Mouse (Mus musculus) CH12.LX (cell line): ENCODE results near the gene Arvcf. TPM values are rescaled to one million over a fixed set of nuclear protein-coding genes. Genes with fewer than 3 reads are reported as not detected.

ENCODE experiments used
- DNase-seq: peaks from one replicate; pipeline ENCODE4 v3.0.0-alpha.2; 2013; ENCODE audit errors: extremely low read depth
- H3K27ac ChIP-seq: 2 replicates; pipeline ENCODE4 v1.5.1; 2012; ENCODE audit warnings: low read depth, mild to moderate bottlenecking, control low read depth, moderate library complexity; ENCODE audit not compliant: insufficient read depth
- H3K27me3 ChIP-seq: replicated peaks from 2 replicates; pipeline ENCODE3; 2012; ENCODE audit warnings: inconsistent platforms
- H3K36me3 ChIP-seq, 2 experiments: replicated peaks in 1 of 2; 2 replicates each; pipeline versions ENCODE3 to v1.6.1; 2012; ENCODE audit warnings: inconsistent platforms in 1 of 2, low read length in 1 of 2, mild to moderate bottlenecking in 1 of 2, mixed read lengths in 1 of 2, moderate library complexity in 1 of 2; ENCODE audit not compliant: control insufficient read depth in 1 of 2, insufficient read depth in 1 of 2
- H3K4me1 ChIP-seq, 2 experiments: 2 replicates each; pipeline ENCODE4 v1.6.1; 2012; ENCODE audit warnings: inconsistent platforms in 1 of 2, moderate library complexity in 1 of 2; ENCODE audit not compliant: insufficient read depth in 2 of 2, control insufficient read depth in 1 of 2
- H3K4me2 ChIP-seq: 2 replicates; pipeline ENCODE4 v1.6.1; 2012; ENCODE audit warnings: low read depth, mild to moderate bottlenecking, control low read depth; ENCODE audit not compliant: poor library complexity, insufficient read depth, severe bottlenecking
- H3K4me3 ChIP-seq, 3 experiments: fragments of 150-350 bp in 1 of 3; sonication (generic) in 1 of 3; replicated peaks in 1 of 3; 2 replicates each; pipeline versions ENCODE3 to v1.5.1; 2011 to 2012; ENCODE audit warnings: low read depth in 2 of 3, low read length in 2 of 3, mild to moderate bottlenecking in 2 of 3, moderate library complexity in 2 of 3, control low read depth in 1 of 3, improper control_type of control experiment in 1 of 3, inconsistent platforms in 1 of 3, mixed read lengths in 1 of 3; ENCODE audit not compliant: poor library complexity in 1 of 3
- H3K79me2 ChIP-seq: replicated peaks from 2 replicates; pipeline ENCODE4 v1.6.1; 2012; ENCODE audit warnings: mild to moderate bottlenecking, moderate library complexity; ENCODE audit not compliant: control insufficient read depth, poor library complexity, insufficient read depth, severe bottlenecking; ENCODE audit errors: extremely low read depth
- H3K9ac ChIP-seq: 2 replicates; pipeline ENCODE4 v1.6.1; 2012; ENCODE audit warnings: low read depth, mild to moderate bottlenecking, control low read depth, moderate library complexity; ENCODE audit not compliant: insufficient read depth
- H3K9me3 ChIP-seq: replicated peaks from 2 replicates; pipeline ENCODE3; 2012; ENCODE audit warnings: low read length, inconsistent platforms, mixed read lengths
- BHLHE40 ChIP-seq: IDR thresholded peaks from 2 replicates; pipeline ENCODE4 v1.6.1; 2011; ENCODE audit warnings: mild to moderate bottlenecking, low read depth, low read length, improper control_type of control experiment
- CHD2 ChIP-seq: IDR thresholded peaks from 2 replicates; pipeline ENCODE4 v1.6.1; 2011; ENCODE audit warnings: low read length, improper control_type of control experiment
- ETS1 ChIP-seq: conservative IDR thresholded peaks from 2 replicates; pipeline ENCODE4 v1.6.1; 2012; ENCODE audit warnings: low read depth, mild to moderate bottlenecking, inconsistent platforms, low read length, improper control_type of control experiment, moderate library complexity
- GABPA ChIP-seq: IDR thresholded peaks from 2 replicates; pipeline ENCODE4 v1.6.1; 2012; ENCODE audit warnings: low read depth, low read length, improper control_type of control experiment, inconsistent platforms; ENCODE audit not compliant: insufficient replicate concordance
- HCFC1 ChIP-seq: IDR thresholded peaks from 2 replicates; pipeline ENCODE4 v1.6.1; 2012; ENCODE audit warnings: low read depth, mild to moderate bottlenecking, inconsistent platforms, low read length, improper control_type of control experiment
- IRF4 ChIP-seq: IDR thresholded peaks from 2 replicates; pipeline ENCODE4 v1.6.1; 2014; ENCODE audit warnings: low read depth, mild to moderate bottlenecking, inconsistent platforms, low read length, improper control_type of control experiment
- JUND ChIP-seq: conservative IDR thresholded peaks from 2 replicates; pipeline ENCODE4 v1.6.1; 2011; ENCODE audit warnings: low read depth, low read length, improper control_type of control experiment
- KAT2A ChIP-seq: IDR thresholded peaks from 2 replicates; pipeline ENCODE4 v1.6.1; 2012; ENCODE audit warnings: low read length, improper control_type of control experiment, inconsistent platforms; ENCODE audit not compliant: insufficient replicate concordance
- MAX ChIP-seq: IDR thresholded peaks from 2 replicates; pipeline ENCODE4 v1.6.1; 2011; ENCODE audit warnings: low read length, improper control_type of control experiment
- MAZ ChIP-seq: IDR thresholded peaks from 2 replicates; pipeline ENCODE4 v1.6.1; 2012; ENCODE audit warnings: low read depth, mild to moderate bottlenecking, inconsistent platforms, low read length, improper control_type of control experiment, moderate library complexity
- MEF2A ChIP-seq: IDR thresholded peaks from 2 replicates; pipeline ENCODE4 v1.6.1; 2014; ENCODE audit warnings: low read depth, mild to moderate bottlenecking, inconsistent platforms, low read length, improper control_type of control experiment, borderline replicate concordance
- MXI1 ChIP-seq: IDR thresholded peaks from 2 replicates; pipeline ENCODE4 v1.6.1; 2011; ENCODE audit warnings: mild to moderate bottlenecking, low read depth, low read length, improper control_type of control experiment
- MYC ChIP-seq: IDR thresholded peaks from 2 replicates; pipeline ENCODE4 v1.6.1; 2011; ENCODE audit warnings: low read depth, mild to moderate bottlenecking, improper control_type of control experiment, low read length
- NELFE ChIP-seq: IDR thresholded peaks from 2 replicates; pipeline ENCODE4 v1.6.1; 2011; ENCODE audit warnings: low read depth, low read length, improper control_type of control experiment
- PAX5 ChIP-seq: IDR thresholded peaks from 2 replicates; pipeline ENCODE4 v1.6.1; 2012; ENCODE audit warnings: low read length, inconsistent platforms, mixed read lengths
- POLR2A ChIP-seq: IDR thresholded peaks from 2 replicates; pipeline ENCODE4 v1.6.1; 2011; ENCODE audit warnings: low read depth, mild to moderate bottlenecking, improper control_type of control experiment, low read length
- POLR2AphosphoS2 ChIP-seq: IDR thresholded peaks from 2 replicates; pipeline ENCODE4 v1.6.1; 2011; ENCODE audit warnings: low read depth, low read length, improper control_type of control experiment
- RAD21 ChIP-seq: IDR thresholded peaks from 2 replicates; pipeline ENCODE4 v1.6.1; 2011; ENCODE audit warnings: low read depth, mild to moderate bottlenecking, low read length, improper control_type of control experiment, moderate library complexity
- RCOR1 ChIP-seq: conservative IDR thresholded peaks from 2 replicates; pipeline ENCODE4 v1.6.1; 2012; ENCODE audit warnings: low read depth, mild to moderate bottlenecking, inconsistent platforms, low read length, improper control_type of control experiment
- SIN3A ChIP-seq: IDR thresholded peaks from 2 replicates; pipeline ENCODE4 v1.6.1; 2012; ENCODE audit warnings: low read length, improper control_type of control experiment, inconsistent platforms
- SMC3 ChIP-seq: IDR thresholded peaks from 2 replicates; pipeline ENCODE4 v1.6.1; 2011; ENCODE audit warnings: low read depth, low read length, improper control_type of control experiment
- TBP ChIP-seq: conservative IDR thresholded peaks from 2 replicates; pipeline ENCODE4 v1.6.1; 2011; ENCODE audit warnings: low read depth, low read length, improper control_type of control experiment
- UBTF ChIP-seq: IDR thresholded peaks from 2 replicates; pipeline ENCODE4 v1.6.1; 2012; ENCODE audit warnings: low read depth, mild to moderate bottlenecking, inconsistent platforms, low read length, improper control_type of control experiment, moderate library complexity
- USF1 ChIP-seq: IDR thresholded peaks from 2 replicates; pipeline ENCODE4 v1.6.1; 2014; ENCODE audit warnings: low read depth, mild to moderate bottlenecking, inconsistent platforms, low read length, improper control_type of control experiment
- ZC3H11A ChIP-seq: IDR thresholded peaks from 2 replicates; pipeline ENCODE4 v1.6.1; 2012; ENCODE audit warnings: low read depth, mild to moderate bottlenecking, inconsistent platforms, low read length, improper control_type of control experiment
- ZKSCAN1 ChIP-seq: IDR thresholded peaks from 2 replicates; pipeline ENCODE4 v1.6.1; 2012; ENCODE audit warnings: low read depth, inconsistent platforms, low read length, improper control_type of control experiment, borderline replicate concordance
- ZNF384 ChIP-seq: IDR thresholded peaks from 2 replicates; pipeline ENCODE4 v1.6.1; 2012; ENCODE audit warnings: low read depth, low read length, improper control_type of control experiment, inconsistent platforms
- dilution Hi-C: fragments of 300-500 bp; cut with MboI; formaldehyde crosslinking; loops from 2 replicates; pipeline ENCODE4 v1.14.3; 2020; ENCODE audit warnings: low sequenced_read_pairs; ENCODE audit not compliant: extremely low pct_unique_long_range_greater_than_20kb, extremely low pct_ligation_motif_present
- in situ Hi-C: fragments of 300-500 bp; cut with MboI; formaldehyde crosslinking; loops from 3 replicates; pipeline ENCODE4 v1.14.3; 2019; ENCODE audit warnings: low sequenced_read_pairs, low pct_ligation_motif_present, low pct_unique_long_range_greater_than_20kb, mixed read lengths
- polyA plus RNA-seq: library from polyadenylated mRNA; unstranded; fragments of >175 nt; gene quantifications from 2 replicates; pipeline ENCODE4 v1.2.1, GENCODE M21; 2012; ENCODE audit warnings: low read depth; ENCODE audit not compliant: insufficient read length
- total RNA-seq, 2 experiments: library from RNA; depleted of rRNA; stranded (reverse); fragments of 300-350 nt in 1 of 2; fragments of >200 nt in 1 of 2; gene quantifications; 2 replicates each; pipeline ENCODE4 v1.2.3; 2012 to 2014

Arvcf gene
- total and polyA plus RNA-seq, 3 experiments: 1.1 to 7.5 (median 3.9) TPM

DNA sequence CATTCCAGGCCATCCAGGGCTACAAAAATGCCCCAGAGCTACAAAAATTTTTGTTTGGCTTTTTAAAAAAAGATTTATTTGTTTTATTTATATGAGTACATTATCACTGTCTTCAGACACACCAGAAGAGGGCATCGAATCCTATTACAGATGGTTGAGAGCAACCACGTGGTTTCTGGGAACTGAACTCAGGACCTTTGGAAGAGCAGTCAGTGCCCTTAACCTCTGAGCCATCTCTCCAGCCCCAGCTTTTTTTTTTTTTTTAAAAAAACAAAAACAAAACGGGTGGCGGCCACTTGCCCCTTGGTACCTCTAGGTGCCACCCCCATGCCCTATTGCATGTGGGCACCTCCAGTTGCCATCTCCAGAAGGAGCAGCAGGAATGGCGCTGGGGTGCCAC lies 69.5 kb downstream of the Arvcf start:
- in situ Hi-C loops: no loop called here
- dilution Hi-C loops: no loop called here
- peaks cover 3 to 44% of the 10 kb centered on the region in 2 experiments; a peak in 2 of 4 replicates for H3K4me1 ChIP-seq
- H3K27me3 ChIP-seq: no peaks in the 10 kb centered on the region
- TF ChIP-seq BHLHE40 (no peak), SMC3 (no peak), MAX (no peak), POLR2A (no peak), MEF2A (no peak), NELFE (no peak), HCFC1 (no peak), KAT2A (no peak), PAX5 (no peak), ZNF384 (no peak), IRF4 (no peak), GABPA (no peak), POLR2AphosphoS2 (no peak), USF1 (no peak), TBP (no peak)
- TF ChIP-seq, all 38 proteins: peak for 0
- Histone ChIP-seq H3K9ac (no peak overlapping the region), H3K36me3 (peaks cover 22 to 85% of the 10 kb centered on the region in 2 experiments), H3K79me2 (no peaks in the 10 kb centered on the region), H3K4me2 (no peak overlapping the region), H3K27ac (no peak overlapping the region), H3K9me3 (no peaks in the 10 kb centered on the region), H3K4me3 (no peak overlapping the region)
- no peak for DNase-seq

DNA sequence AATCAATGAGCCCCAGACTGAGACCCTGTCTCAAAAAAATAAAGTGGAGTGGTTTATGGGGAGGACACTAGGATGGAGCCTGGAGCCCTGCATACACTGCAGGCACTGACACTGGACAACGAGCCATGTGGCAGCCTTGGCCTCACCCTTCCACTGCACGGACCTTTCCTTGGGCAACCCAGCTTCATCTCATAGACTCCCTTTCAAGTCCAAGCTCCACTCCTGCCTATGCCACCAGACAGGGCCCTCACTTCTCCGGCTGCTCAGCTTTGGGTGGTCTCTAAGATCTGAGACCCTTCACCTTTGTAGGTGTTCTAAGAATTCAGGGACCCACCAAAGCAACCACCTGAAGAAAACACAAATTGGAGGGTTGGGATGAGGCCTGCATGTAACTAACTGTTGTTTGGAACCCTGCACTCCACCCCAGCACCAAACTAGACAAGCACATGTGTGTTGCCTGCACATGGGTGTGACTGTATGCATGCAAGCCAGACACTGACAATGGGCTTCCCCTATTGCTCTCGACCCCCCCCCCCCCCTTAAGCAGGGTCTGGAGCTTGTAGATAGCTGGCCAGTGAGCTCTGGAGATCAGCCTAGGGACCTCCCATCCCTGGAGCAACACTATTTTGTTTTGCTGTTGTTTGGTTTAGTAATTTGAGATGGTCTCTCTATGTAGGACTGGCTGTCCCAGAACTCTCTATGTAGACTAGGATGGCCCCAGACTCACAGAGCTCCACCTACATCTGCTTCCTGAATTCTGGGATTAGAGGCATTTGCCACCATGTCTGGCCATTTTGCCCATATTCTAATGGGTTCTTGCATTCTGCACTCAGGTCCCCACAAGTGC lies 71.0 kb downstream of the Arvcf start:
- H3K9ac ChIP-seq: no peak overlapping the region
- no peaks in the 10 kb centered on the region; the same call in 1 of the 2 replicates for H3K79me2 ChIP-seq
- TF ChIP-seq MAX: no peak
- no peak for TF ChIP-seq RCOR1
- no peak for TF ChIP-seq SIN3A
- no peak for TF ChIP-seq POLR2AphosphoS2
- no peak for TF ChIP-seq TBP
- TF ChIP-seq ZKSCAN1: no peak
- TF ChIP-seq POLR2A: no peak
- TF ChIP-seq JUND: no peak
- no peak for TF ChIP-seq MXI1
- TF ChIP-seq ETS1: no peak
- no peak for TF ChIP-seq ZC3H11A
- TF ChIP-seq CHD2: no peak
- no peak for TF ChIP-seq RAD21
- TF ChIP-seq UBTF: no peak
- TF ChIP-seq GABPA: no peak
- TF ChIP-seq MAZ: no peak
- TF ChIP-seq MYC: no peak
- no peak for TF ChIP-seq NELFE
- no peak for TF ChIP-seq USF1
- in situ Hi-C loops: no loop called here
- H3K9me3 ChIP-seq: no peaks in the 10 kb centered on the region
- no peak overlapping the region for H3K4me3 ChIP-seq
- no peaks in the 10 kb centered on the region for H3K27me3 ChIP-seq
- H3K4me1 ChIP-seq: peaks cover 0 to 38% of the 10 kb centered on the region in 2 experiments; a peak in 2 of 4 replicates
- dilution Hi-C loops: no loop called here
- DNase-seq: no peak
- H3K27ac ChIP-seq: no peak overlapping the region
- H3K36me3 ChIP-seq: peaks cover 19 to 83% of the 10 kb centered on the region in 2 experiments
- no peak overlapping the region for H3K4me2 ChIP-seq
